Mouse (Mus musculus) lung, adult 2 months (tissue): ENCODE results near the gene Ndrg4.

Experiments
- CTCF ChIP-seq: fragments of 200-500 bp; IDR thresholded peaks from 2 replicates; pipeline ENCODE4 v1.5.1; 2011; ENCODE audit warnings: mild to moderate bottlenecking, low read length, control low read depth; ENCODE audit not compliant: insufficient read depth
- POLR2A ChIP-seq: fragments of 200-500 bp; IDR thresholded peaks from 2 replicates; pipeline ENCODE4 v1.6.1; 2011; ENCODE audit warnings: low read depth, mild to moderate bottlenecking, control low read depth, low read length, borderline replicate concordance; ENCODE audit errors: extremely low read depth

DNA sequence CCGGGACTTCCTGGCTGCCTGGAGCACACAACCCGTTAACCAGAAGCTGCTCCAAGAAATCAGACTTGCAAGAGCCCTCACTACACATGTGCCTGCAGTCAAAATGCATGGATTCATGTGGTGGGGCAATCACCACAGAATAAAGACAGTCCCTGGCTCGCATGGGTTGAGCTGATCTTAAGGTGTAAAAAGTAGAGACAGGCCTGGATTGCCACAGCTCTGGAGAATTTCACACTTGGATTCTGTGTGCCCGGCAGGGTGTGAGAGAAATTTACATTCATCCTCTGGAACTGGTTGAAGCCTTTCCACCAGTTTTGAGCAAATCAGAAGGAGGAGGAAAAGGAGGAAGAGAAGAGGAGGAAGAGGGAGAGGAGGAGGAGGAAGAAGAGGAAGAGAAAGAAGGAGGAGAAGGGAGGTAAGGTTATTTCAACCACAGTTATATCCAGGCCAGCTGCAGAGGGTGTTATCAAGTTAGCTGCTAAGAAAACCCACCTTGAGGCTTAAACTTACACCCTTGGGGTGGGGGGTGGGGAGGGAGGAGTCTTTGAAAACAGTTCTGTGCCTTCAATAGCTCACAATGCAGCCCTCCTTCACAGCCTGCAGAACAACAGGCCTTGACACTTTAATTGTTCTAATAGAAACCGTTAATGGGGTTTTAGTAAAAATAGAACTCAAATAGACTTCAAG is 20.3 kb upstream of the Ndrg4 start:
- TF ChIP-seq CTCF = no peak
- no peak for TF ChIP-seq POLR2A
